Mouse (Mus musculus): ENCODE measurements around the gene Bpifb9a. TPM values are rescaled to one million over a fixed set of nuclear protein-coding genes. Genes with fewer than 3 reads are reported as not detected.
A peak's percentile ranks its signal among the peaks of the same experiment; 100 is the strongest.
"Not testable (repeated sequence)": the region's sequence is repeated elsewhere in the genome, so short reads cannot be mapped to it uniquely, and the experiment has no call there.

Gene Bpifb9a
- total and polyA plus RNA-seq, 3 experiments = not detected

- no peak overlapping the region for H3K4me2 ChIP-seq (ENCODE audit: insufficient read depth, low read depth, poor library complexity, severe bottlenecking)
These were observed 35.2 kb downstream of the Bpifb9a start for GRCm38 (mm10) chr2:154292833-154293232.

GRCm38 (mm10) chr2:154294746-154295145 lies 37.1 kb downstream of the Bpifb9a start:
- TF ChIP-seq ELF1 (IDR thresholded peaks at IDR 0.05; ENCODE audit: low read depth, low read length) (peak; percentile 64), E2F4 (IDR thresholded peaks at IDR 0.05; ENCODE audit: insufficient replicate concordance, low read depth, low read length) (peak; percentile 77; the same call in 1 of the 2 replicates), RAD21 (IDR thresholded peaks at IDR 0.05; ENCODE audit: low read depth, low read length) (peak; percentile 52), CTCF (conservative IDR thresholded peaks at IDR 0.05 in 1 of 2, IDR thresholded peaks at IDR 0.05 in 1 of 2; ENCODE audit: low read depth in 2 of 2, low read length in 2 of 2) (peak in 1 of 2 experiments; percentile 62; a peak in 2 of 4 replicates), NRF1 (IDR thresholded peaks at IDR 0.05; ENCODE audit: low read depth, low read length) (peak; percentile 67), SMC3 (IDR thresholded peaks at IDR 0.05; ENCODE audit: low read depth, low read length) (peak; percentile 35)
- H3K9ac ChIP-seq (ENCODE audit: insufficient read depth, low read depth); dilution Hi-C loops (cut with MboI; ENCODE audit: extremely low pct_ligation_motif_present, extremely low pct_unique_long_range_greater_than_20kb, low sequenced_read_pairs); H3K9me3 ChIP-seq (replicated peaks; ENCODE audit: low read length); H3K4me1 ChIP-seq (ENCODE audit: control insufficient read depth in 1 of 2, insufficient read depth in 2 of 2); H3K36me3 ChIP-seq (replicated peaks in 1 of 2; ENCODE audit: control insufficient read depth in 1 of 2, insufficient read depth in 1 of 2, low read length in 1 of 2); H3K79me2 ChIP-seq (replicated peaks; ENCODE audit: control insufficient read depth, extremely low read depth, insufficient read depth, poor library complexity, severe bottlenecking); H3K4me3 ChIP-seq (replicated peaks in 1 of 3; ENCODE audit: low read depth in 2 of 3, low read length in 2 of 3, poor library complexity in 1 of 3); H3K27ac ChIP-seq (ENCODE audit: insufficient read depth, low read depth): not testable (repeated sequence)
- peak overlapping the region; percentile 6; the same call in 1 of the 2 replicates for H3K4me2 ChIP-seq (ENCODE audit: insufficient read depth, low read depth, poor library complexity, severe bottlenecking)
- H3K27me3 ChIP-seq (replicated peaks) = peaks cover 41% of the 10 kb centered on the region
- in situ Hi-C loops (cut with MboI; ENCODE audit: low pct_ligation_motif_present, low pct_unique_long_range_greater_than_20kb, low sequenced_read_pairs) = loop anchor here (5.0 kb wide), 1 partner anchor 92 kb away; no protein-coding TSS in a partner anchor
- DNase-seq (ENCODE audit: extremely low read depth) = peak; percentile 49

More at GRCm38 (mm10) chr2:154292833-154293232, 35.2 kb downstream of the Bpifb9a start:
- H3K27me3 ChIP-seq (replicated peaks) = peaks cover 39% of the 10 kb centered on the region
- dilution Hi-C loops (cut with MboI; ENCODE audit: extremely low pct_ligation_motif_present, extremely low pct_unique_long_range_greater_than_20kb, low sequenced_read_pairs) (no loop called here), in situ Hi-C loops (cut with MboI; ENCODE audit: low pct_ligation_motif_present, low pct_unique_long_range_greater_than_20kb, low sequenced_read_pairs) (loop anchor here (5.0 kb wide), 1 partner anchor 91 kb away; no protein-coding TSS in a partner anchor)
- no peak for TF ChIP-seq E2F4 (IDR thresholded peaks at IDR 0.05; ENCODE audit: insufficient replicate concordance, low read depth, low read length)
- peak in 1 of 2 experiments; percentile 42; a peak in 2 of 4 replicates for TF ChIP-seq CTCF (conservative IDR thresholded peaks at IDR 0.05 in 1 of 2, IDR thresholded peaks at IDR 0.05 in 1 of 2; ENCODE audit: low read depth in 2 of 2, low read length in 2 of 2)
- no peak overlapping the region for H3K4me3 ChIP-seq (replicated peaks in 1 of 3; ENCODE audit: low read depth in 2 of 3, low read length in 2 of 3, poor library complexity in 1 of 3)
- no peak for DNase-seq (ENCODE audit: extremely low read depth)
- no peak overlapping the region for H3K27ac ChIP-seq (ENCODE audit: insufficient read depth, low read depth)
- H3K36me3 ChIP-seq (replicated peaks in 1 of 2; ENCODE audit: control insufficient read depth in 1 of 2, insufficient read depth in 1 of 2, low read length in 1 of 2) = no peaks in the 10 kb centered on the region
- H3K4me1 ChIP-seq (ENCODE audit: control insufficient read depth in 1 of 2, insufficient read depth in 2 of 2) = no peaks in the 10 kb centered on the region
- H3K9me3 ChIP-seq (replicated peaks; ENCODE audit: low read length) = no peaks in the 10 kb centered on the region
- no peak overlapping the region for H3K9ac ChIP-seq (ENCODE audit: insufficient read depth, low read depth)
- no peaks in the 10 kb centered on the region for H3K79me2 ChIP-seq (replicated peaks; ENCODE audit: control insufficient read depth, extremely low read depth, insufficient read depth, poor library complexity, severe bottlenecking)

- no peaks in the 10 kb centered on the region for H3K9me3 ChIP-seq (replicated peaks; ENCODE audit: low read length)
- no peak overlapping the region for H3K9ac ChIP-seq (ENCODE audit: insufficient read depth, low read depth)
- H3K4me1 ChIP-seq (ENCODE audit: control insufficient read depth in 1 of 2, insufficient read depth in 2 of 2) = no peaks in the 10 kb centered on the region
- no peak overlapping the region for H3K4me2 ChIP-seq (ENCODE audit: insufficient read depth, low read depth, poor library complexity, severe bottlenecking)
- dilution Hi-C loops (cut with MboI; ENCODE audit: extremely low pct_ligation_motif_present, extremely low pct_unique_long_range_greater_than_20kb, low sequenced_read_pairs) (no loop called here), in situ Hi-C loops (cut with MboI; ENCODE audit: low pct_ligation_motif_present, low pct_unique_long_range_greater_than_20kb, low sequenced_read_pairs) (no loop called here)
- DNase-seq (ENCODE audit: extremely low read depth) = peak; percentile 83
- peaks cover 32% of the 10 kb centered on the region for H3K27me3 ChIP-seq (replicated peaks)
- TF ChIP-seq ELF1 (IDR thresholded peaks at IDR 0.05; ENCODE audit: low read depth, low read length) = no peak
- TF ChIP-seq TBP (conservative IDR thresholded peaks at IDR 0.05; ENCODE audit: low read depth, low read length) = no peak
- no peak for TF ChIP-seq MAZ (IDR thresholded peaks at IDR 0.05; ENCODE audit: low read depth, low read length)
- TF ChIP-seq SMC3 (IDR thresholded peaks at IDR 0.05; ENCODE audit: low read depth, low read length) = peak; percentile 75
- TF ChIP-seq RAD21 (IDR thresholded peaks at IDR 0.05; ENCODE audit: low read depth, low read length) = peak; percentile 46
- peak; percentile 75 to 99 for TF ChIP-seq CTCF (conservative IDR thresholded peaks at IDR 0.05 in 1 of 2, IDR thresholded peaks at IDR 0.05 in 1 of 2; ENCODE audit: low read depth in 2 of 2, low read length in 2 of 2)
- TF ChIP-seq NELFE (IDR thresholded peaks at IDR 0.05; ENCODE audit: low read depth, low read length) = peak; percentile 54; the same call in 1 of the 2 replicates
- H3K4me3 ChIP-seq (replicated peaks in 1 of 3; ENCODE audit: low read depth in 2 of 3, low read length in 2 of 3, poor library complexity in 1 of 3) = no peak overlapping the region
- no peaks in the 10 kb centered on the region for H3K36me3 ChIP-seq (replicated peaks in 1 of 2; ENCODE audit: control insufficient read depth in 1 of 2, insufficient read depth in 1 of 2, low read length in 1 of 2)
- H3K27ac ChIP-seq (ENCODE audit: insufficient read depth, low read depth) = no peak overlapping the region
- no peaks in the 10 kb centered on the region for H3K79me2 ChIP-seq (replicated peaks; ENCODE audit: control insufficient read depth, extremely low read depth, insufficient read depth, poor library complexity, severe bottlenecking)
These were observed 42.8 kb downstream of the Bpifb9a start for GRCm38 (mm10) chr2:154300496-154300895.
